Mouse (Mus musculus) testis, adult 2 months (tissue): ENCODE results near the gene Rbp4. TPM values are rescaled to one million over a fixed set of nuclear protein-coding genes. Genes with fewer than 3 reads are reported as not detected.

ENCODE experiments used
- H3K27ac ChIP-seq: fragments of 200-500 bp; 2 replicates; pipeline ENCODE4 v1.5.1; 2012; ENCODE audit warnings: low read depth, low read length; ENCODE audit not compliant: control insufficient read depth, insufficient read depth
- H3K27me3 ChIP-seq: fragments of 200-500 bp; 2 replicates; pipeline ENCODE4 v1.6.1; 2012; ENCODE audit warnings: mild to moderate bottlenecking, low read length, moderate library complexity; ENCODE audit not compliant: control insufficient read depth, insufficient read depth
- H3K36me3 ChIP-seq: fragments of 200-500 bp; 2 replicates; pipeline ENCODE4 v1.6.1; 2012; ENCODE audit warnings: mild to moderate bottlenecking, low read length; ENCODE audit not compliant: control insufficient read depth, insufficient read depth
- H3K4me1 ChIP-seq: fragments of 200-500 bp; 2 replicates; pipeline ENCODE4 v1.6.1; 2012; ENCODE audit warnings: low read length; ENCODE audit not compliant: control insufficient read depth, insufficient read depth
- H3K4me3 ChIP-seq: fragments of 200-500 bp; 2 replicates; pipeline ENCODE4 v1.5.1; 2012; ENCODE audit warnings: low read depth, mild to moderate bottlenecking, low read length, moderate library complexity, mixed read lengths; ENCODE audit not compliant: control insufficient read depth
- CTCF ChIP-seq: fragments of 200-500 bp; IDR thresholded peaks from 2 replicates; pipeline ENCODE4 v1.5.1; 2012; ENCODE audit warnings: low read depth, mild to moderate bottlenecking, inconsistent platforms, low read length, moderate library complexity; ENCODE audit not compliant: control insufficient read depth, insufficient read depth, insufficient replicate concordance
- POLR2A ChIP-seq: fragments of 200-500 bp; IDR thresholded peaks from 2 replicates; pipeline ENCODE4 v1.6.1; 2012; ENCODE audit warnings: low read depth, mild to moderate bottlenecking, inconsistent platforms, low read length, moderate library complexity; ENCODE audit not compliant: control insufficient read depth
- polyA plus RNA-seq: library from polyadenylated mRNA; depleted of rRNA; stranded (reverse); fragments of >200 nt; gene quantifications from 2 replicates; pipeline ENCODE4 v1.2.3, GENCODE M21; 2012

Gene Rbp4
- polyA plus RNA-seq, 1 experiment: 13.4 TPM

DNA sequence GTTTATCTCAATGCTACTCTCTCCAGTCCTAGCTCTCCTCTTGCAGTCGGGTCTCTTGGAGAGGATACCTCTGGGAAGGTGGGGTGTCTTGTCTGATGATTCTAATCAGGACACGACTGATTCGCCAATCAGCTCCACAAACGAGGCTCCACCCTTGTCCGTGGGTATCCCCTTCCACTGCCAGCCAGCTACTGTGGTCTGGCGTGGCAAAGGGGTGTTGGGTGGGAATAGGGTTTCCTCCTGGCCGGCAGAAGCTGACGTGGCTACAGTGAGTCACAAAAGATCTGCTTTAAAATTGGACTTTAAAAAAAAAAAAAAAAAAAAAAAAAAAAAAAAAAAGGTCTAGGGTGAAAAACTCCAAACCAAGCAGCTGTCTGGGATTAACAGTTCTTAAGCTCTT lies 14.0 kb downstream of the Rbp4 start:
- H3K27me3 ChIP-seq: no peaks in the 10 kb centered on the region
- no peak overlapping the region for H3K27ac ChIP-seq
- no peaks in the 10 kb centered on the region for H3K36me3 ChIP-seq
- H3K4me1 ChIP-seq: no peaks in the 10 kb centered on the region; the same call in 1 of the 2 replicates
- no peak overlapping the region for H3K4me3 ChIP-seq
- no peak for TF ChIP-seq CTCF
- TF ChIP-seq POLR2A: no peak

DNA sequence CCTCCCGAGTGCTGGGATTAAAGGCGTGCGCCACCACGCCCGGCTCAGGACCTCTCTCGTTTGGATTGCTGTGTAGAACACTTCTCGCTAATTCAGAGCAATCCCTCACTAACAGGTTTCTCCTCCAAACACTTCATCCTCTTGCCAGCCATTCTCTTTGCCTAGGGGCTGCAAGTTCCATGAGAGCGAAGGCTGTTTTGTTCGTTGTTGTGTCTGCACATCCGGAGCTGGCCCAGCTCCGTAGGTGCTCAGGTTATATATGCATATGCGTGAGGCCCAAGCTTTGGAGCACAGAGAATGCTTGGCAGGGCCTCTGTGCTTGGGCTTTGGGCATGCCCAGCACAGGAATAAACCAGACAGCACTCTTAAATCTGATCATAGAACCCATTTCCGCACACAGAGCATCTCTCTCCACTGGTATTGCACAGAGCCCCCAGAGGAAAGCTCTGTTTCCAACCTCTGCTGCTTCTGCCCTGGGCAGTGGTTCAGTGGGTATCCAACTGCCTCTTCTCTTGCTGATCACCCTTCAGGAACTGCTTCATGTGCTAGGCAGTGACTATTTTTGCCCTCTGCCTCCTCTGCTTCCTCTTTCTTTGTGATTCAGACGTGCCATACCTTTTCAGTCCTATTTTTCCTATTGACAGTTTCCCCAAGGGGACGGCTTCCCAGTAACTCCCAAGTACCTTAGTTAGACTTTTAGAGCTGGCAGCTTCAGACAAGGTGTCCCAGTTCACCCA lies 15.4 kb downstream of the Rbp4 start:
- H3K36me3 ChIP-seq: no peaks in the 10 kb centered on the region
- H3K4me1 ChIP-seq: no peaks in the 10 kb centered on the region; the same call in 1 of the 2 replicates
- H3K4me3 ChIP-seq: no peak overlapping the region
- TF ChIP-seq CTCF (no peak), POLR2A (no peak)
- H3K27me3 ChIP-seq: no peaks in the 10 kb centered on the region
- no peak overlapping the region for H3K27ac ChIP-seq

GRCm38 (mm10) chr19:38107871-38108270 lies 17.2 kb downstream of the Rbp4 start:
- TF ChIP-seq CTCF: no peak
- no peak for TF ChIP-seq POLR2A
- Histone ChIP-seq H3K4me3 (no peak overlapping the region), H3K27ac (no peak overlapping the region), H3K27me3 (no peaks in the 10 kb centered on the region), H3K4me1 (no peaks in the 10 kb centered on the region), H3K36me3 (no peaks in the 10 kb centered on the region)

- Histone ChIP-seq H3K27me3 (no peaks in the 10 kb centered on the region), H3K36me3 (no peaks in the 10 kb centered on the region), H3K27ac (no peak within 1 kb of the TSS), H3K4me1 (peaks cover 8% of the 10 kb centered on the region), H3K4me3 (peak within 1 kb of the TSS; percentile 75)
- no peak for TF ChIP-seq CTCF
- no peak for TF ChIP-seq POLR2A
Observed at GRCm38 (mm10) chr19:38096858-38097758, 28.0 kb downstream of the Rbp4 start, which contains the start of gene Ffar4. Gene Ffar4 (plus strand): TSS chr19:38097071.

GRCm38 (mm10) chr19:38096231-38096630 lies 28.9 kb downstream of the Rbp4 start:
- no peaks in the 10 kb centered on the region for H3K27me3 ChIP-seq
- TF ChIP-seq CTCF: no peak
- no peak for TF ChIP-seq POLR2A
- no peak overlapping the region for H3K4me3 ChIP-seq
- peaks cover 8% of the 10 kb centered on the region for H3K4me1 ChIP-seq
- no peak overlapping the region for H3K27ac ChIP-seq
- H3K36me3 ChIP-seq: no peaks in the 10 kb centered on the region

DNA sequence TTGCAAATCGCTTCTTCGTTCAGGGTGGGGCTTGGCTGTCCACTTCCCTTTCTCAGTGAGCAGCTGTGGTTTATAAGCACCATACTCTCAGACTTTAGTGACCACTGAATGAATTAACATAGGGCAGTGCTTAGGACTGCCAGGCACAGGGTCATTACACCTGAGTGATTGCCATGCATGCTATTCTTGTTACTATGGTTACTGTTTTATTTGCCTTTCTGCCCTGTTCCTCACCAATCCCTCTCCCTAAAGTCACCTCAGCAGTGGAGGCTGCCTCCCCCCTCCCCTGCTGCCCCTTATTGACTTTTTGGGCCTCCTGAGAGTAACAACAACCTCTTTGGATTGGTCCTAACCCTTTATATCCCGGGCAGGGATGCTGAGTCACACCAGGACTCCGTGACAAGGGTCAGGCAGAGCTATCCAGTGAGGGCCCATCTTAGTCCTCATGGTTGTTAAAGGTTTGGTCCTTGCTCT lies 33.5 kb downstream of the Rbp4 start:
- H3K36me3 ChIP-seq: no peaks in the 10 kb centered on the region
- no peak overlapping the region for H3K27ac ChIP-seq
- no peak for TF ChIP-seq CTCF
- no peak for TF ChIP-seq POLR2A
- H3K4me3 ChIP-seq: no peak overlapping the region
- no peaks in the 10 kb centered on the region for H3K27me3 ChIP-seq
- no peaks in the 10 kb centered on the region for H3K4me1 ChIP-seq

DNA sequence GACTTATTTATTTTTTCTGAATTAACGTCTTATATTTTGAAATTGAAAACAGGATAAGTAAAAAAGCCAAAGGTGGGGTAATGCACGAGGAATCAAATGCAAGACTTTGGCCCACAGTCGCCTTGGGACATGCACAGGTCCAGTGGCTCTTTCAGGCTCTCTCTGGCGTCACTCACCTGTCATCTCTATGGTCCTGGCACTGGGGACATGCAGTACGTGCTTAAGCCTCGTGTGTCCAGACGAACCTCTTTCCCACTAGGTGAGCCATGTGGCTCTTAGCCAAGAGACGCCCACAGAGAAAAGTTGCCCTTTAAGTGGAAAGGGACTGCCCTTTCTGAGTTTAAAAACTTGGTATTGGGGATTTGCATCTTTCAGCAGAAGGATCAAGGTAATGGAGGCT lies 35.7 kb downstream of the Rbp4 start:
- Histone ChIP-seq H3K27me3 (no peaks in the 10 kb centered on the region), H3K4me3 (no peak overlapping the region), H3K27ac (no peak overlapping the region), H3K4me1 (no peaks in the 10 kb centered on the region), H3K36me3 (no peaks in the 10 kb centered on the region)
- TF ChIP-seq CTCF (no peak), POLR2A (no peak)
